Mouse (Mus musculus) cerebellum, postnatal 14 days (tissue): ENCODE results near the gene Smad3.
A peak's percentile ranks its signal among the peaks of the same experiment; 100 is the strongest.

Source experiments
- DNase-seq, 2 experiments: peaks; one replicate each; pipeline ENCODE4 v3.0.0; 2021; ENCODE audit warnings: mixed read lengths in 2 of 2

Smad3 gene

GRCm38 (mm10) chr9:63718735-63719358 lies 38.9 kb downstream of the Smad3 start:
- no peak for DNase-seq

DNA sequence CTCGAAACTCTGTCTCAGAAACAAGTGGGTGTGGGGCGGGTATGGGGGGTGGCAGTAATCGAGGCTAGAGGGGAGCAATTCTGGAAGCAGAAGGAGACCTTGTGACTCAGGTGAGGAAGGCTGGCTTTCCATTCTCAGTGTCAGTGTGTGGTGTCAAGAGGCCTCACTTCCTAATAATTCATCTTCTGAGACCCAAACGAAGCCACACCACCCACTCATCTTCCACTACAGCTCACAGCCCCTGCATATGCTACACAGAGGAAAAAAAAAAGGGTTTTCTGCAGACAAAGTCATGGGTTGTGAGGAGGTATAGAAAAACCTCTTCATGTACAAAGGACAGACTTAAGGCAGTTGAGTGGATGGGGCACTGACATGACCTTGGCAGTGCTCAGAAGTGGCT lies 39.6 kb downstream of the Smad3 start:
- DNase-seq: no peak

DNA sequence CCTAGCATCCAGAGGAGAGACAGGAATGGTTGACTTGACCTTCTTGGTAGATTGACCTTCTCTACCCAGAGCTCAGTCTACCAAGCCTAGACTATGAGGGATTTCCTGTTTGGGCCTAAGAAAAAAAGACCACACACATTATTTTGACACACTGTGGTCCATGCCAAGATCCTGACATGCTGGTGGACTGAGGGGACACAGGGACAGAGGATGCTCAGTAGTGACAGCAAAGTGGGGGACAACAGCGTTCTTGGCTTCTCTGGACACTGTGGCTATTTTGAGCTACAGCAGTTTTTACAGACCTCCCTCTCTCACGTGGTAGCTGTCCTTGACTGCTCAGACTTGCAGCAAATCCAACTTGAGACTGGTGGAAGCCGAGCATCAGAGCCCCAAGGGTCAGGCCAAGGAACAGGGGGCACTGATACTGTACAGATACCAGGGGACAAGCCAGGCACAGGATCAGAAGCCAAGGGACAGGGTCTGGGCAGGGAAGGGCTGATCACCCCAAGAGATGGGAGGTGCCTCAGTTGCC lies 40.3 kb downstream of the Smad3 start:
- no peak for DNase-seq

DNA sequence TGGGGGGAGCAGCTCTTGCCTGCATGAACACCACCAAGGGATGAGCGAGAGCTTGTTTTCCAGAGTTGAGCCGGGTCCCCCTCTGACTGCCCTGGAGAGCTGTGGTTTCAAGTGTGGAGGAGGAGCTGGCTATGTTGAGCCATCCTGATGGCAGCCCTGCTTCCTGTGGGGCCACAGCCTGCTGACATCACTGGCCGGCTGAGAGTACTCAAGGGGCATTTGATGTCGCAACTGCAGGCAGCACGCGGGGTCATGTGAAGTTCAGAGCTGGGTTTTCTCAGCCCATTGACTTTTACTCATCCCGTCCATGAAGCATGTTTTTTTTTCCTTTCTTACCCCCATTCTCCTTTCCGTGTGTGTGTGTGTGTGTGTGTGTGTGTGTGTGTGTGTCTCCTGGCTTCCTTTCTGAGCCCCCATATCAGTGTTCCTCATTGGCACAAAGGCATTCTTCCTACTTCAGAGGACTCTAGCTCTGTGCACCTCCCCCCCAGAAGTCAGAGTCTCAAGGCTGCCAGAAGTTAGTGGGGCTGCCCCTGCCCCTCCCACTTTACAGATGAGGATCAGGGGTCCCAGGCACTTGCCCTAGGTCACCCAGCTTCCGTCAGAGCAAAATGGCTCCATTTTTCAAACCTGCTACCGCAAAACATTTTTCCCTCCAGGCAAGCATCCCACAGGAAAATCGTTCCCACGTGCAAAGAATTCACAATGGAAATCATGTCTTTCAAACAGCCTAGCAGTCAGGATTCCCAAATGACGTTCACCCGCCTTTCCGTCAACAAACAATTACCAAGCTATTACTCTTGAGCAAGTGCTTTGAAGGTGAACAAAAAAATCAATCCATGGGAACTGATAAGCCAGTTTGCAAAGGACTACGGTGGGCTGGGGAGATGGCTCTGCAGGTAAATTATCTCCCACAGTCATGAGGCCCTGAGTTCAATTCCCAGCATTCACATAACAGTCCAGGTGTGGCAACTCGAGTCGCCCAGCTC lies 41.4 kb downstream of the Smad3 start:
- DNase-seq: no peak

GRCm38 (mm10) chr9:63714572-63714971 lies 43.2 kb downstream of the Smad3 start:
- DNase-seq: no peak

DNA sequence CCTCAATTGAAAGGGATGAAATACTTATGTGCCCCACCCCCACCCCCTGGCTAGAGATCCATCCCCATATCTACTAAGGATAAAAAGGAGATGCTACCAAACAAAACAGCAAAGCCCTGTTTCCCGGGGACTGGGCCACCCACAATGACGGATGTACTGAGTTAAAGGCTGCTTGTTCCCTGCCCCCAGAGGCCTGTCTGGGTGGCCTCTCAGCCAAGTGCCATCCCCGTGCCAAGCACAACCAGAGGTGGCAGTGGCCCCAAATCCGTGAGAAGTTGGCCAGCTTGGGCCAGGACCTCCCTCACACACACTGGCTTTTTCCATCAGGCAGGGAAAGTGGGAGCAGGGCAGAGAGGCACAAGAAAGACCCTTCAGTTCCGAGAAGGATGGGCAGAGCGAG lies 45.0 kb downstream of the Smad3 start:
- peak; percentile 32 to 43 for DNase-seq

DNA sequence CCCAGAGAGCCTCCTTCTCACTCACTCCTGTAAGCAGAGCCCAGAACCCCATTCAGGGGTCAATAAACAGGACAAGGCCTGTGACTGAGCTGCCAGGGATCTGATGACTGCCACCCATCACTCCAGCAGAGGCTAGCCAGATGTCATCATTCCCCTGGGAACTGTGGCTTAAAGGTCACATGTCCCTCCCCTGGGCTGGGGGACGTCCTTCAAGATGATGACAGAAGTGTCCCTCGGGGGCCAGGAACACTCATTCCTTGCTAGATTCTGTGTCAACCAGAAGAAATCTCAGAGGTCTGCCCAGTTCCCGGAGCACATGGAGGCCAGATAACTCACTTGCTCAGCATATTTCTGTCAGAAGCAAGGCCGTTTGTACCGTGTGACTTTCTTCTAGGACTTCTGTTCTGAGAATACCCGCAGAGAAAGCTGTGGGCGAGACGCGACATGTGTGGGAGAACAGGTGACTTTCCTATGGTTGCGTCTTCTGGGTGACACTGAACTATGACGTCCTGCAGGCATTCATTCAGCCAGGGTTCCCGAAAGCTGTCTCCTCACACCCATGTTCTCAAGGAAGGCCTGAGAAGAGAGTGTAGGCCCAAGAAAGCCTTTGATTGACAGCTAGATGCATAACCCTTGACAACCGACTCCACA lies 46.1 kb downstream of the Smad3 start:
- no peak for DNase-seq

GRCm38 (mm10) chr9:63709857-63710256 lies 47.9 kb downstream of the Smad3 start:
- DNase-seq: no peak

GRCm38 (mm10) chr9:63709266-63709665 lies 48.5 kb downstream of the Smad3 start:
- peak in 1 of 2 experiments; percentile 41 for DNase-seq

- no peak for DNase-seq
Observed at GRCm38 (mm10) chr9:63707816-63708588, 49.8 kb downstream of the Smad3 start.

- peak; percentile 64 to 74 for DNase-seq
Observed at GRCm38 (mm10) chr9:63706152-63706733, 51.6 kb downstream of the Smad3 start.

DNA sequence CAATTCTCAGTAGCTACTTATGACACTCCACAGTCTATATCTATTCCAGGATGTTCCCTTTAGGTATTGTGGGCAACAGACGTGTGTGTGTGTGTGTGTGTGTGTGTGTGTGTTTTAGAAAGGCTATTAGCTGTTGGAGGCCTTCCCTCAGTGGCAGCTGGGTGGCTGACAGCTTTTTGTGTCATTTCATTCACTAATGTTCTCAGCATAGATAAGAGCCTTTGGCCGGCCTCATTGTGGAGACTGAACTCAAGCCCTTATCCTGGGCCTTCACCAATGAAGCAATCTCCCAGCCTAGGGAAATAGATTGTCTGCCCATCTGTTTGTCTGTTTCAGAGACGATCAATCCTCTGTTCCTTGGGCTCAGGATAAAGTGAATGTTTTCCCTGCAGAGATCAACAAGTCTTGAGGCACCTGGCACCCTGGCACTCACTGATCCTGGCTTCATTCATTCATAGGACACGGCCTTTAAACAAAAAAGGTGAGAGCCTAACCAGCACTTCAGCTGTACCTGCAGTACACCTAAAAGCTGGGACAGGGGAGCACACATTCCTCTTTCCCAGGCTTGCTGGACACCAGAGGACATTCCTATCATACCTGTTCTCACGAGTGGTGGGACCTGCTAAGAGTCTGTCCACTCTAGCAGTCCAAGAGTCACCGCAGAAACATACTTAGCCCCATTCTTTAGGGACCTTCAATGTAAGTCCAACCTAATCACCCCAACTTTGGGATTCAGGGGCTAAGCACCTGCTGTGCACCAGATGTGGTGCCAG lies 52.6 kb downstream of the Smad3 start:
- no peak for DNase-seq

GRCm38 (mm10) chr9:63704131-63704530 lies 53.7 kb downstream of the Smad3 start:
- no peak for DNase-seq

GRCm38 (mm10) chr9:63703236-63703785 lies 54.5 kb downstream of the Smad3 start:
- DNase-seq: no peak

- no peak for DNase-seq
Observed at GRCm38 (mm10) chr9:63702502-63703013, 55.2 kb downstream of the Smad3 start.

GRCm38 (mm10) chr9:63701957-63702309 lies 55.9 kb downstream of the Smad3 start:
- DNase-seq: no peak

- peak in 1 of 2 experiments; percentile 28 for DNase-seq
Observed at GRCm38 (mm10) chr9:63701258-63701956, 56.4 kb downstream of the Smad3 start.

- peak; percentile 49 to 68 for DNase-seq
Observed at GRCm38 (mm10) chr9:63699145-63699544, 58.6 kb downstream of the Smad3 start.

- DNase-seq: no peak
Observed at GRCm38 (mm10) chr9:63698320-63699045, 59.3 kb downstream of the Smad3 start.
